In genomic region chr10:66816776-66817175, GRCm38 (mm10) we compare ENCODE assay signal across 22 mouse cellular contexts.
DNase-seq lines count a peak whose midpoint lies in the region; ATAC-seq lines count a peak whose summit lies in the region.
"Had no signal": no experiment of that assay in that cellular context is flagged by ENCODE, and none has a peak within 500 bp of the region (broad histone marks: within the 10 kb centered on the region; RNA-seq: fewer than 3 reads in every experiment).

No protein-coding gene starts in this region.

- 90% methylated on average over 13 of the region's 13 CpGs for WGBS in forebrain, embryonic 13.5 days

- no peak for ATAC-seq in forebrain, embryonic 13.5 days
- ATAC-seq: activated CD4-positive, CD25-positive, alpha-beta regulatory T cell, adult 4 months; forebrain, embryonic 14.5 days; forebrain, embryonic 16.5 days; Patski had no signal

- H3K27ac ChIP-seq in forebrain, embryonic 13.5 days: no peak overlapping the region
- H3K27ac ChIP-seq: embryonic facial prominence, embryonic 10.5 days; embryonic facial prominence, embryonic 12.5 days had no signal

- H3K4me3 ChIP-seq in forebrain, embryonic 13.5 days: no peak overlapping the region
- H3K4me3 ChIP-seq: embryonic facial prominence, embryonic 10.5 days; embryonic facial prominence, embryonic 12.5 days had no signal

- no peak overlapping the region for H3K4me2 ChIP-seq in forebrain, embryonic 13.5 days
- H3K4me2 ChIP-seq: embryonic facial prominence, embryonic 12.5 days had no signal

- no peaks in the 10 kb centered on the region for H3K27me3 ChIP-seq in forebrain, embryonic 13.5 days
- H3K27me3 ChIP-seq: Patski had no signal

- H3K9me3 ChIP-seq in forebrain, embryonic 13.5 days (replicated peaks): no peaks in the 10 kb centered on the region
- H3K9me3 ChIP-seq: embryonic facial prominence, embryonic 10.5 days; embryonic facial prominence, embryonic 12.5 days; G1E had no signal

- H3K9ac ChIP-seq in forebrain, embryonic 13.5 days: no peak overlapping the region
- H3K9ac ChIP-seq: embryonic facial prominence, embryonic 12.5 days had no signal

- H3K36me3 ChIP-seq in forebrain, embryonic 13.5 days (ENCODE audit: poor library complexity, severe bottlenecking): no peaks in the 10 kb centered on the region
- H3K36me3 ChIP-seq: embryonic facial prominence, embryonic 10.5 days; embryonic facial prominence, embryonic 12.5 days; G1E had no signal

- DNase-seq in heart, adult 11 months: peak; percentile 72
- no peak for DNase-seq in heart, postnatal 4 days
- DNase-seq in ES-CJ7 (ENCODE audit: low read depth, low spot score) (peak; percentile 79), ZHBTc4 (ENCODE audit: low read depth, low spot score) (peak; percentile 74)
- no peak for DNase-seq in retina, embryonic 14.5 days (ENCODE audit: low spot score)
- DNase-seq: adrenal gland, adult 8-10 months; adrenal gland, postnatal 14 days; adrenal gland, postnatal 36 days; B cell, adult 2 months; cerebellum, adult 11-12 months; cerebellum, adult 2 months; cerebellum, adult 9-10 months; cerebellum, postnatal 10 days; cerebellum, postnatal 25 days had no signal

- H3K4me1 ChIP-seq in forebrain, embryonic 13.5 days: peaks cover 4% of the 10 kb centered on the region; the same call in 1 of the 2 replicates

Comparison
In these comparisons a context has a peak if more than half of its experiments do, and no peak if none do; other contexts are left out.
1. DNase-seq: peak in heart, adult 11 months (single experiment), ES-CJ7 (single experiment) and ZHBTc4 (single experiment); none in heart, postnatal 4 days (single experiment) and retina, embryonic 14.5 days (single experiment).